Mouse (Mus musculus) thymus, adult 2 months (tissue): ENCODE measurements around the gene Hoxa4. TPM values are rescaled to one million over a fixed set of nuclear protein-coding genes. Genes with fewer than 3 reads are reported as not detected.

ENCODE experiments used
- DNase-seq: peaks from one replicate; pipeline ENCODE4 v3.0.0; 2021
- H3K27ac ChIP-seq: fragments of 200-500 bp; 2 replicates; pipeline ENCODE4 v1.5.1; 2012; ENCODE audit warnings: low read length, control low read depth; ENCODE audit not compliant: control insufficient read depth, insufficient read depth
- H3K27me3 ChIP-seq: fragments of 200-500 bp; 2 replicates; pipeline ENCODE4 v1.6.1; 2012; ENCODE audit warnings: mild to moderate bottlenecking, low read length, moderate library complexity, mixed read lengths; ENCODE audit not compliant: control insufficient read depth, insufficient read depth
- H3K36me3 ChIP-seq: fragments of 200-500 bp; 2 replicates; pipeline ENCODE4 v1.6.1; 2012; ENCODE audit warnings: mild to moderate bottlenecking, low read length, moderate library complexity; ENCODE audit not compliant: control insufficient read depth, insufficient read depth
- H3K4me1 ChIP-seq: fragments of 200-500 bp; replicated peaks from 2 replicates; pipeline ENCODE4 v1.6.1; 2012; ENCODE audit warnings: low read length; ENCODE audit not compliant: control insufficient read depth, insufficient read depth
- H3K4me3 ChIP-seq: fragments of 200-500 bp; 2 replicates; pipeline ENCODE4 v1.5.1; 2012; ENCODE audit warnings: mild to moderate bottlenecking, low read length, control low read depth, moderate library complexity; ENCODE audit not compliant: control insufficient read depth, insufficient read depth
- CTCF ChIP-seq: fragments of 200-500 bp; IDR thresholded peaks from 2 replicates; pipeline ENCODE4 v1.5.1; 2012; ENCODE audit warnings: mild to moderate bottlenecking, control low read depth, low read length, moderate library complexity, borderline replicate concordance; ENCODE audit not compliant: control insufficient read depth, poor library complexity, insufficient read depth; ENCODE audit errors: extremely low read depth
- POLR2A ChIP-seq: fragments of 200-500 bp; IDR thresholded peaks from 2 replicates; pipeline ENCODE4 v1.6.1; 2012; ENCODE audit warnings: mild to moderate bottlenecking, low read length, control low read depth, moderate library complexity; ENCODE audit not compliant: control insufficient read depth, poor library complexity, insufficient read depth; ENCODE audit errors: extremely low read depth
- WGBS: fragments of 180-500 bp; shearing (Covaris S2); methylation state at CpG from one replicate; pipeline ENCODE4 v1.1.7; 2018; 5-methylcytosine and 5-hydroxymethylcytosine counted together
- polyA plus RNA-seq: library from polyadenylated mRNA; depleted of rRNA; stranded (reverse); fragments of >200 nt; gene quantifications from 2 replicates; pipeline ENCODE4 v1.2.3, GENCODE M21; 2012

Hoxa4 gene
- polyA plus RNA-seq, 1 experiment = 1.5 TPM

- 57% methylated on average over 7 of the region's 7 CpGs for WGBS
- Histone ChIP-seq H3K27ac (no peak overlapping the region), H3K27me3 (peaks cover 49% of the 10 kb centered on the region), H3K4me3 (no peak overlapping the region), H3K36me3 (no peaks in the 10 kb centered on the region), H3K4me1 (peaks cover 5% of the 10 kb centered on the region; the same call in 1 of the 2 replicates)
- no peak for DNase-seq
- TF ChIP-seq POLR2A = no peak
- TF ChIP-seq CTCF = no peak
These were observed 46.6 kb upstream of the Hoxa4 start for GRCm38 (mm10) chr6:52238155-52238545.

- no peak for DNase-seq
- Histone ChIP-seq H3K4me1 (peaks cover 5% of the 10 kb centered on the region; the same call in 1 of the 2 replicates), H3K36me3 (no peaks in the 10 kb centered on the region), H3K4me3 (no peak overlapping the region), H3K27me3 (peaks cover 50% of the 10 kb centered on the region), H3K27ac (no peak overlapping the region)
- TF ChIP-seq POLR2A (no peak), CTCF (no peak)
- 86% methylated on average over 10 of the region's 10 CpGs for WGBS
These were observed 46.0 kb upstream of the Hoxa4 start for GRCm38 (mm10) chr6:52237346-52238154.

- TF ChIP-seq CTCF = no peak
- TF ChIP-seq POLR2A = no peak
- Histone ChIP-seq H3K36me3 (no peaks in the 10 kb centered on the region), H3K27me3 (peaks cover 57% of the 10 kb centered on the region), H3K4me1 (peaks cover 5% of the 10 kb centered on the region; the same call in 1 of the 2 replicates), H3K4me3 (no peak overlapping the region), H3K27ac (no peak overlapping the region)
- no peak for DNase-seq
- 90% methylated on average over 3 of the region's 3 CpGs for WGBS
These were observed 45.3 kb upstream of the Hoxa4 start for GRCm38 (mm10) chr6:52236806-52237205.

- WGBS = 83% methylated on average over 6 of the region's 6 CpGs
- no peak for TF ChIP-seq POLR2A
- no peak for TF ChIP-seq CTCF
These were observed 44.3 kb upstream of the Hoxa4 start for GRCm38 (mm10) chr6:52235866-52236265.

GRCm38 (mm10) chr6:52235267-52235666, 43.7 kb upstream of the Hoxa4 start:
- peaks cover 47% of the 10 kb centered on the region for H3K27me3 ChIP-seq
- 89% methylated on average over 9 of the region's 9 CpGs for WGBS
- H3K27ac ChIP-seq = no peak overlapping the region
- peaks cover 5% of the 10 kb centered on the region; the same call in 1 of the 2 replicates for H3K4me1 ChIP-seq
- no peak for TF ChIP-seq POLR2A
- no peak for TF ChIP-seq CTCF
- H3K4me3 ChIP-seq = no peak overlapping the region
- no peak for DNase-seq
- H3K36me3 ChIP-seq = no peaks in the 10 kb centered on the region

More at GRCm38 (mm10) chr6:52235866-52236265, 44.3 kb upstream of the Hoxa4 start:
- H3K27ac ChIP-seq = no peak overlapping the region
- DNase-seq = no peak
- no peak overlapping the region for H3K4me3 ChIP-seq
- H3K36me3 ChIP-seq = no peaks in the 10 kb centered on the region
- peaks cover 5% of the 10 kb centered on the region; the same call in 1 of the 2 replicates for H3K4me1 ChIP-seq
- H3K27me3 ChIP-seq = peaks cover 48% of the 10 kb centered on the region

GRCm38 (mm10) chr6:52234428-52235140, 43.0 kb upstream of the Hoxa4 start:
- Histone ChIP-seq H3K36me3 (no peaks in the 10 kb centered on the region), H3K4me1 (peaks cover 5% of the 10 kb centered on the region; the same call in 1 of the 2 replicates), H3K27me3 (peaks cover 47% of the 10 kb centered on the region), H3K4me3 (no peak overlapping the region), H3K27ac (no peak overlapping the region)
- TF ChIP-seq POLR2A = no peak
- TF ChIP-seq CTCF = no peak
- WGBS = 4% methylated on average over 60 of the region's 68 CpGs
- DNase-seq = no peak
